Mouse (Mus musculus) myocyte (in vitro differentiated cells): Measurements from ENCODE around the gene Plcg1.

Experiments
- CEBPB ChIP-seq: IDR thresholded peaks from 2 replicates; pipeline ENCODE4 v1.6.1; 2011; ENCODE audit warnings: mild to moderate bottlenecking, moderate library complexity; ENCODE audit not compliant: poor library complexity, insufficient read depth, severe bottlenecking
- MAX ChIP-seq: IDR thresholded peaks from one replicate; pipeline ENCODE4 v1.6.1; 2011; ENCODE audit warnings: low read depth, mild to moderate bottlenecking, control low read depth
- POLR2A ChIP-seq: IDR thresholded peaks from one replicate; pipeline ENCODE4 v1.6.1; 2011; ENCODE audit warnings: low read depth, mild to moderate bottlenecking, control low read depth, moderate library complexity; ENCODE audit not compliant: insufficient read length
- TCF12 ChIP-seq: IDR thresholded peaks from one replicate; pipeline ENCODE4 v1.6.1; 2011; ENCODE audit warnings: mild to moderate bottlenecking, control low read depth; ENCODE audit not compliant: poor library complexity, insufficient read depth, severe bottlenecking
- USF1 ChIP-seq: IDR thresholded peaks from one replicate; pipeline ENCODE4 v1.6.1; 2011; ENCODE audit warnings: low read depth, mild to moderate bottlenecking, control low read depth, moderate library complexity

GRCm38 (mm10) chr2:160796973-160797372 lies 65.9 kb downstream of the Plcg1 start:
- TF ChIP-seq USF1 (no peak), TCF12 (no peak), POLR2A (no peak), MAX (no peak), CEBPB (no peak)
